Mouse (Mus musculus) hindbrain, embryonic 16.5 days (tissue): ENCODE measurements at regions not wholly inside any gene's neighbourhood (a gene's known extent, or its start where the extent isn't known, plus 50 kb on each side); places are given as distances from the start of the nearest gene placed in this dataset.
"Not testable (repeated sequence)": the region's sequence is repeated elsewhere in the genome, so short reads cannot be mapped to it uniquely, and the experiment has no call there.

Experiments
- ATAC-seq: fragments of 200-750 bp; cut with Nextera tagmentation; 2 replicates; pipeline ENCODE4 v1.8.0; 2017; ENCODE audit warnings: moderate TSS enrichment, moderate library complexity
- H3K27ac ChIP-seq: fragments of 300-500 bp; sonication (generic); 2 replicates; pipeline ENCODE4 v1.5.1; 2014; ENCODE audit warnings: low read depth, mild to moderate bottlenecking, control low read depth, low read length, moderate library complexity
- H3K27me3 ChIP-seq: fragments of 300-500 bp; sonication (generic); replicated peaks from 2 replicates; pipeline ENCODE4 v1.6.1; 2014; ENCODE audit warnings: low read length; ENCODE audit not compliant: control insufficient read depth, insufficient read depth
- H3K36me3 ChIP-seq: fragments of 300-500 bp; sonication (generic); 2 replicates; pipeline ENCODE4 v1.6.1; 2014; ENCODE audit warnings: mild to moderate bottlenecking, low read length, moderate library complexity, mixed read lengths; ENCODE audit not compliant: control insufficient read depth, insufficient read depth
- H3K4me1 ChIP-seq: fragments of 300-500 bp; sonication (generic); 2 replicates; pipeline ENCODE4 v1.6.1; 2014; ENCODE audit warnings: low read depth, low read length; ENCODE audit not compliant: control insufficient read depth, insufficient read depth
- H3K4me2 ChIP-seq: fragments of 300-500 bp; sonication (generic); 2 replicates; pipeline ENCODE4 v1.6.1; 2014; ENCODE audit warnings: mild to moderate bottlenecking, low read length, control low read depth, moderate library complexity
- H3K4me3 ChIP-seq: fragments of 300-500 bp; sonication (generic); 2 replicates; pipeline ENCODE4 v1.5.1; 2014; ENCODE audit warnings: mild to moderate bottlenecking, low read length, control low read depth, moderate library complexity
- H3K9ac ChIP-seq: fragments of 300-500 bp; sonication (generic); 2 replicates; pipeline ENCODE4 v1.6.1; 2014; ENCODE audit warnings: low read depth, mild to moderate bottlenecking, control low read depth, low read length, moderate library complexity
- H3K9me3 ChIP-seq: fragments of 300-500 bp; sonication (generic); 2 replicates; pipeline ENCODE4 v1.6.1; 2014; ENCODE audit warnings: mild to moderate bottlenecking, low read length, moderate library complexity; ENCODE audit not compliant: control insufficient read depth
- WGBS: fragments of 180-500 bp; shearing (Covaris S2); extraction: QIAGEN DNeasy Blood & Tissue Kit; methylation state at CpG from one replicate; pipeline ENCODE4 v1.1.7; 2014; 5-methylcytosine and 5-hydroxymethylcytosine counted together

DNA sequence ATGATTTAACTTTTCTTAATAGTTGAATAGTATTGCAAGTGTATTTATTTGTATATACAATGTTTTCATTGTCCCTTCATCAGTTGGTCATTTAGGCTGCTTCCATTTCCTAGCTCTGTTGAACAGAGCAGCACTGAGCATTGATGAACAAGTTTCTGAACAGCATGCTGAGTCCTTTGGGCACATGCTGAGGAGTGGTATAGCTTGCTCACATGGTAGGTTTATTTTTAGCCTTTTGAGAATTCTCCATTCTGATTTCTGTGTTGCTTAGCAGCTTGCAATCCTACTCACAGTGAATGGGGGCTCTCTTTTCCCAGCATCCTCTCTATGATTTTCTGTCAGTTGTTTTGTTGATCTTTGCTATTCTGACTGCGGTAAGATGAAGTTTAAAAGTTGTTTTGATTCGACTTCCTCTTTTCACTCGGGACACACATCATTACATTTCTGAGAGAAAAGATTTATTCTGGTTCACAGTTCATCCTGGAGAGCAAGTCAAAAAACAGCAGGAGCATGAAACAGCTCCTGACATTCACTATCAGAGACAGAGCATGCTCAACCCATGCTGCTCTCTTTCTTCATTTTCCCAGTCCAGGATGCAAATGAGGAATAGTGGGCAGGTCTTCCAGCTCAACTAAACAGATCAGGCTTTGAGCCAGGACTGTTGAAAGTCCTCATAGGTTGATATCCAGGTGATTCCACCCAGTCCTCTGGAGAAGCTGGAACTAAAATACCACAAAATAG, 413.1 kb downstream of the Gm37988 start:
- 66% methylated on average over 3 of the region's 3 CpGs for WGBS
- Histone ChIP-seq H3K4me3 (no peak overlapping the region), H3K27me3 (no peaks in the 10 kb centered on the region), H3K27ac (no peak overlapping the region), H3K4me2 (no peak overlapping the region), H3K9me3 (no peaks in the 10 kb centered on the region), H3K9ac (no peak overlapping the region), H3K36me3 (no peaks in the 10 kb centered on the region), H3K4me1 (no peaks in the 10 kb centered on the region)
- ATAC-seq, result peak; percentile 80

GRCm38 (mm10) chr1:5227866-5228265, 420.2 kb downstream of the Gm37988 start:
- no peak for ATAC-seq
- Histone ChIP-seq H3K4me2 (no peak overlapping the region), H3K27ac (no peak overlapping the region), H3K9ac (no peak overlapping the region), H3K27me3 (no peaks in the 10 kb centered on the region), H3K36me3 (no peaks in the 10 kb centered on the region), H3K4me1 (no peaks in the 10 kb centered on the region), H3K9me3 (no peaks in the 10 kb centered on the region), H3K4me3 (no peak overlapping the region)
- 36% methylated on average over 6 of the region's 6 CpGs for whole genome bisulfite sequencing

DNA sequence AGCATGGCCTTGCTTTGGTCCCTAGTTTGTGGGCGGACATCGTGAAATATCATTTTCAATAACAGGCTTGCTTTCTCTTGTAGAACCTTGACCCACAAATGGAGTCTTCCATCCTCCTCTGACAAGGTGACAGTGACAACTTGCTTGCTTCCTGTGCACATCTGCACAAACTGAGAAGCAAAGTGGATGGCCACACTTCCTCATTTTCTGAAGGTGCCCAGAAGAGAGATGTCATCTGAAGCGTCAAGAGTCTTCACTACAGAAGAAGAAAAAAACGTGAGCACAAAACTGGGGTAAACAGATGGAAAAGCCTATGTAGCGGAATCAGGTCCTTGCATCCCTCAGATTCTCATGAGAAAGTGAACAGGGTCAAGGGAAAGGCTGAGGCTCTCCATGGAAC, 423.5 kb downstream of the Gm37988 start:
- Histone ChIP-seq H3K9ac (no peak overlapping the region), H3K27ac (no peak overlapping the region), H3K4me1 (no peaks in the 10 kb centered on the region), H3K9me3 (no peaks in the 10 kb centered on the region), H3K36me3 (no peaks in the 10 kb centered on the region), H3K27me3 (no peaks in the 10 kb centered on the region), H3K4me2 (no peak overlapping the region), H3K4me3 (no peak overlapping the region)
- ATAC-seq, result no peak
- WGBS, result 90% methylated on average over 5 of the region's 5 CpGs

GRCm38 (mm10) chr1:5231961-5232846, 424.5 kb downstream of the Gm37988 start:
- Histone ChIP-seq H3K27me3 (no peaks in the 10 kb centered on the region), H3K9ac (no peak overlapping the region), H3K36me3 (no peaks in the 10 kb centered on the region), H3K4me1 (no peaks in the 10 kb centered on the region), H3K9me3 (no peaks in the 10 kb centered on the region), H3K27ac (no peak overlapping the region), H3K4me2 (no peak overlapping the region), H3K4me3 (no peak overlapping the region)
- no peak for ATAC-seq
- 19% methylated on average over 4 of the region's 4 CpGs for WGBS

- Histone ChIP-seq H3K4me3 (no peak overlapping the region), H3K27ac (0 out of 2 replicates have a peak overlapping the region, but pooled peaks have one; percentile 7), H3K4me2 (no peak overlapping the region), H3K27me3 (no peaks in the 10 kb centered on the region), H3K9me3 (no peaks in the 10 kb centered on the region), H3K36me3 (no peaks in the 10 kb centered on the region), H3K4me1 (no peaks in the 10 kb centered on the region), H3K9ac (no peak overlapping the region)
- ATAC-seq, result peak; percentile 94
- WGBS, result 0% methylated on average over 1 of the region's 1 CpGs
Observed at GRCm38 (mm10) chr1:5232847-5233245, 425.2 kb downstream of the Gm37988 start.

GRCm38 (mm10) chr1:5243186-5243585, 435.5 kb downstream of the Gm37988 start:
- H3K27ac ChIP-seq, result no peak overlapping the region
- no peak overlapping the region for H3K4me3 ChIP-seq
- no peak for ATAC-seq
- H3K36me3 ChIP-seq, result no peaks in the 10 kb centered on the region
- no peaks in the 10 kb centered on the region for H3K9me3 ChIP-seq
- H3K4me1 ChIP-seq, result no peaks in the 10 kb centered on the region
- 89% methylated on average over 3 of the region's 3 CpGs for WGBS
- no peak overlapping the region for H3K4me2 ChIP-seq
- H3K27me3 ChIP-seq, result no peaks in the 10 kb centered on the region
- no peak overlapping the region for H3K9ac ChIP-seq

GRCm38 (mm10) chr1:5260874-5261273, 453.2 kb downstream of the Gm37988 start:
- not testable (repeated sequence) for H3K4me1 ChIP-seq, H3K4me2 ChIP-seq, H3K36me3 ChIP-seq, ATAC-seq, H3K27ac ChIP-seq, H3K9ac ChIP-seq, H3K4me3 ChIP-seq, H3K27me3 ChIP-seq, H3K9me3 ChIP-seq
- 69% methylated on average over 6 of the region's 6 CpGs for WGBS

- not testable (repeated sequence) for H3K27me3 ChIP-seq, H3K36me3 ChIP-seq, H3K27ac ChIP-seq, ATAC-seq, H3K9me3 ChIP-seq, H3K4me1 ChIP-seq, H3K9ac ChIP-seq, H3K4me2 ChIP-seq, H3K4me3 ChIP-seq
- WGBS, result 42% methylated on average over 2 of the region's 2 CpGs
Observed at GRCm38 (mm10) chr1:5261297-5261696, 453.6 kb downstream of the Gm37988 start.

- Histone ChIP-seq H3K9ac (no peak overlapping the region), H3K9me3 (no peaks in the 10 kb centered on the region), H3K4me3 (no peak overlapping the region), H3K36me3 (no peaks in the 10 kb centered on the region), H3K4me2 (no peak overlapping the region), H3K27me3 (no peaks in the 10 kb centered on the region), H3K27ac (no peak overlapping the region), H3K4me1 (no peaks in the 10 kb centered on the region)
- ATAC-seq, result peak; percentile 42; the same call in 1 of the 2 replicates
Observed at GRCm38 (mm10) chr1:5273938-5274337, 466.2 kb downstream of the Gm37988 start.
